ENCODE assay signal across 35 mouse cellular contexts in the genomic region with DNA sequence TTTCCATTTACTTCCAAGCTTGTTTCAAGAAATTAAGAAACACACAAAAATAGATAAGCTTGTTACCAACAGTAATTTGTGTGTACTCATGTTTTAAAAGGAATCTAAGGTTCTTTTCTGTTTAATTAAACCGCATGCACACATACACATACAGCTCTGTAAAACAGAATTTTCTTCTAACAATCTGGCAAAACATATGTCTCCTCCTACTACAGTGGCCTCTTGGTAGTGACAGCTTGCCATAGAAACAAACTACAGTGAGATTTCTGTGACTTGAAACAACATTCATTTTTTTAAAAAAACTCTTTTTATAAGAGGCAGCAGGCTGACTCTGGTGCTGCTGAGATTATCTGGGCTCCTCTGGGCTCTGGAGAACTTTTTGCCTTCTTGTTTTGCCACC. TPM values are rescaled to one million over a fixed set of nuclear protein-coding genes. Genes with fewer than 3 reads are reported as not detected.
A peak's percentile ranks its signal among the peaks of the same experiment; 100 is the strongest.
DNase-seq lines count a peak whose midpoint lies in the region; ATAC-seq lines count a peak whose summit lies in the region.
"Had no signal": no experiment of that assay in that cellular context is flagged by ENCODE, and none has a peak within 500 bp of the region (broad histone marks: within the 10 kb centered on the region; RNA-seq: fewer than 3 reads in every experiment).

No protein-coding gene starts in this region.

- peak; percentile 1 to 35 for DNase-seq in frontal cortex, adult 2 months (ENCODE audit: extremely low spot score in 1 of 2, low spot score in 1 of 2)
- no peak for DNase-seq in frontal cortex, postnatal 14 days (ENCODE audit: low spot score in 2 of 2)
- peak; percentile 2 for DNase-seq in left cerebral cortex, adult 11 months (ENCODE audit: low spot score)
- no peak for DNase-seq in left cerebral cortex, adult 8-10 months (ENCODE audit: low spot score in 2 of 2)
- no peak for DNase-seq in natural killer cell, adult 2 months (ENCODE audit: low spot score in 2 of 2)
- DNase-seq: adrenal gland, postnatal 25 days; B cell, adult 2 months; cerebellum, adult 8-10 months; cerebellum, postnatal 25 days; gastrocnemius, postnatal 14 days; heart, postnatal 36 days; kidney, adult 9 months; kidney, postnatal 10 days; liver; lung, adult 2 months; lung, postnatal 10 days had no signal

- H3K4me3 ChIP-seq in forebrain, embryonic 16.5 days (replicated peaks; ENCODE audit: low read length) = no peak overlapping the region
- H3K4me3 ChIP-seq: embryonic facial prominence, embryonic 10.5 days; embryonic facial prominence, embryonic 15.5 days; heart, embryonic 10.5 days; hindbrain, embryonic 12.5 days; midbrain, embryonic 13.5 days had no signal

- H3K9ac ChIP-seq in forebrain, embryonic 16.5 days (replicated peaks; ENCODE audit: low read depth, low read length) = no peak overlapping the region
- H3K9ac ChIP-seq: embryonic facial prominence, embryonic 15.5 days; hindbrain, embryonic 12.5 days; liver, embryonic 14.5 days; midbrain, embryonic 13.5 days had no signal

- ATAC-seq in forebrain, embryonic 16.5 days = peak; percentile 95
- ATAC-seq: hindbrain, postnatal 0 days; intestine, postnatal 0 days; midbrain, embryonic 13.5 days had no signal

- no peak overlapping the region for H3K27ac ChIP-seq in forebrain, embryonic 16.5 days (ENCODE audit: low read length)
- H3K27ac ChIP-seq: embryonic facial prominence, embryonic 10.5 days; embryonic facial prominence, embryonic 15.5 days; heart, embryonic 10.5 days; hindbrain, embryonic 12.5 days; hindbrain, postnatal 0 days; liver, embryonic 14.5 days; macrophage; midbrain, embryonic 13.5 days had no signal

- H3K4me2 ChIP-seq in forebrain, embryonic 16.5 days (ENCODE audit: low read length) = no peak overlapping the region
- H3K4me2 ChIP-seq: embryonic facial prominence, embryonic 15.5 days; hindbrain, embryonic 12.5 days; midbrain, embryonic 13.5 days had no signal

- H3K4me1 ChIP-seq in forebrain, embryonic 16.5 days (replicated peaks; ENCODE audit: control insufficient read depth, insufficient read depth, low read length) = no peaks in the 10 kb centered on the region
- H3K4me1 ChIP-seq: embryonic facial prominence, embryonic 10.5 days; embryonic facial prominence, embryonic 15.5 days; heart, embryonic 10.5 days; hindbrain, embryonic 12.5 days; midbrain, embryonic 13.5 days had no signal

- WGBS in forebrain, embryonic 16.5 days = 65% methylated on average over 1 of the region's 1 CpGs

- no peaks in the 10 kb centered on the region for H3K36me3 ChIP-seq in forebrain, embryonic 16.5 days (ENCODE audit: control insufficient read depth, insufficient read depth)
- H3K36me3 ChIP-seq: embryonic facial prominence, embryonic 10.5 days; embryonic facial prominence, embryonic 15.5 days; heart, embryonic 10.5 days; hindbrain, embryonic 12.5 days; midbrain, embryonic 13.5 days had no signal

- no peaks in the 10 kb centered on the region for H3K27me3 ChIP-seq in forebrain, embryonic 16.5 days (replicated peaks; ENCODE audit: control insufficient read depth, insufficient read depth, low read length)
- H3K27me3 ChIP-seq: embryonic facial prominence, embryonic 15.5 days; hindbrain, embryonic 12.5 days; midbrain, embryonic 13.5 days had no signal

- no peaks in the 10 kb centered on the region for H3K9me3 ChIP-seq in forebrain, embryonic 16.5 days (ENCODE audit: control insufficient read depth, low read length)
- H3K9me3 ChIP-seq: embryonic facial prominence, embryonic 10.5 days; embryonic facial prominence, embryonic 15.5 days; heart, embryonic 10.5 days; hindbrain, embryonic 12.5 days; midbrain, embryonic 13.5 days had no signal

RNA-seq across cellular contexts. Expression of gene Gm21973, which starts 18.7 kb away (rescaled TPM):
- polyA plus RNA-seq in frontal cortex, adult 2 months (2012; rRNA removed) = not detected in 2 replicates
- total RNA-seq in left cerebral cortex, adult 8-10 months (2022) = not detected
- not detected in 2 replicates for polyA plus RNA-seq in forebrain, embryonic 16.5 days (2015; fragmentation: Nextera tagmentation; extraction: Ambion mirVana)
- total RNA-seq: adrenal gland, adult 18-20 months; adrenal gland, postnatal 25 days; gastrocnemius, postnatal 14 days; granulocyte monocyte progenitor cell, adult 5-6 weeks; heart, postnatal 36 days; hindbrain, postnatal 0 days; megakaryocyte-erythroid progenitor cell, adult 5-6 weeks had no signal
- polyA plus RNA-seq: embryonic facial prominence, embryonic 10.5 days; embryonic facial prominence, embryonic 15.5 days; heart, embryonic 10.5 days; heart, embryonic 16.5 days; hindbrain, embryonic 12.5 days; hindbrain, postnatal 0 days; intestine, postnatal 0 days; large intestine, adult 2 months; limb, embryonic 11.5 days; liver, embryonic 14.5 days; lung, adult 2 months; macrophage; midbrain, embryonic 13.5 days; neural tube, embryonic 14.5 days; small intestine, adult 2 months; stomach, embryonic 14.5 days had no signal

RNA-seq across cellular contexts. Expression of gene Agxt2, which starts 51.9 kb away (rescaled TPM):
- not detected in 2 replicates for polyA plus RNA-seq in frontal cortex, adult 2 months (2012; rRNA removed)
- not detected for total RNA-seq in left cerebral cortex, adult 8-10 months (2022)
- not detected in 2 replicates for polyA plus RNA-seq in forebrain, embryonic 16.5 days (2015; fragmentation: Nextera tagmentation; extraction: Ambion mirVana)
- total RNA-seq: gastrocnemius, postnatal 14 days; granulocyte monocyte progenitor cell, adult 5-6 weeks; heart, postnatal 36 days; hindbrain, postnatal 0 days; megakaryocyte-erythroid progenitor cell, adult 5-6 weeks had no signal
- polyA plus RNA-seq: embryonic facial prominence, embryonic 10.5 days; embryonic facial prominence, embryonic 15.5 days; heart, embryonic 16.5 days; hindbrain, embryonic 12.5 days; hindbrain, postnatal 0 days; limb, embryonic 11.5 days; lung, adult 2 months; macrophage; midbrain, embryonic 13.5 days; neural tube, embryonic 14.5 days; stomach, embryonic 14.5 days had no signal

Comparison
In these comparisons a context has a peak if more than half of its experiments do, and no peak if none do; other contexts are left out.
1. DNase-seq: peak in frontal cortex, adult 2 months (2 of 2) and left cerebral cortex, adult 11 months (single experiment); none in frontal cortex, postnatal 14 days (0 of 2), left cerebral cortex, adult 8-10 months (0 of 2) and natural killer cell, adult 2 months (0 of 2).